Mouse (Mus musculus): ENCODE measurements around the gene Fmn2. TPM values are rescaled to one million over a fixed set of nuclear protein-coding genes. Genes with fewer than 3 reads are reported as not detected.

Gene Fmn2
- polyA plus RNA-seq, 1 experiment from 2014 or later = 0.10 TPM

- ATAC-seq = no peak
- 59% methylated on average over 6 of the region's 6 CpGs for WGBS (ENCODE audit: insufficient replicate concordance)
- no peak overlapping the region for H3K27ac ChIP-seq
Measured at GRCm38 (mm10) chr1:174759354-174759753, 257.7 kb downstream of the Fmn2 start.

GRCm38 (mm10) chr1:174765757-174766156, 264.1 kb downstream of the Fmn2 start:
- 37% methylated on average over 2 of the region's 2 CpGs for WGBS (ENCODE audit: insufficient replicate concordance)
- Histone ChIP-seq H3K27ac (no peak overlapping the region), H3K9ac (no peak overlapping the region), H3K9me3 (replicated peaks) (no peaks in the 10 kb centered on the region), H3K36me3 (no peaks in the 10 kb centered on the region), H3K4me2 (no peak overlapping the region), H3K4me3 (no peak overlapping the region), H3K27me3 (replicated peaks) (no peaks in the 10 kb centered on the region), H3K4me1 (no peaks in the 10 kb centered on the region)
- ATAC-seq = no peak

More at GRCm38 (mm10) chr1:174759354-174759753, 257.7 kb downstream of the Fmn2 start:
- H3K9ac ChIP-seq = no peak overlapping the region
- H3K4me2 ChIP-seq = no peak overlapping the region
- no peaks in the 10 kb centered on the region for H3K27me3 ChIP-seq (replicated peaks)
- H3K4me1 ChIP-seq = no peaks in the 10 kb centered on the region
- no peak overlapping the region for H3K4me3 ChIP-seq
- H3K36me3 ChIP-seq = no peaks in the 10 kb centered on the region
- no peaks in the 10 kb centered on the region for H3K9me3 ChIP-seq (replicated peaks)

GRCm38 (mm10) chr1:174766852-174767251, 265.2 kb downstream of the Fmn2 start:
- no peaks in the 10 kb centered on the region for H3K4me1 ChIP-seq
- H3K36me3 ChIP-seq = no peaks in the 10 kb centered on the region
- no peak for ATAC-seq
- H3K9ac ChIP-seq = no peak overlapping the region
- no peaks in the 10 kb centered on the region for H3K27me3 ChIP-seq (replicated peaks)
- no peak overlapping the region for H3K4me3 ChIP-seq
- H3K9me3 ChIP-seq (replicated peaks) = no peaks in the 10 kb centered on the region
- 75% methylated on average over 3 of the region's 3 CpGs for WGBS (ENCODE audit: insufficient replicate concordance)
- H3K27ac ChIP-seq = no peak overlapping the region
- H3K4me2 ChIP-seq = no peak overlapping the region

- no peak overlapping the region for H3K9ac ChIP-seq
- H3K4me2 ChIP-seq = no peak overlapping the region
- H3K27me3 ChIP-seq (replicated peaks) = no peaks in the 10 kb centered on the region
- no peak overlapping the region for H3K27ac ChIP-seq
- WGBS (ENCODE audit: insufficient replicate concordance) = 79% methylated on average over 4 of the region's 4 CpGs
- no peaks in the 10 kb centered on the region for H3K4me1 ChIP-seq
- no peak for ATAC-seq
- no peak overlapping the region for H3K4me3 ChIP-seq
- no peaks in the 10 kb centered on the region for H3K36me3 ChIP-seq
- no peaks in the 10 kb centered on the region for H3K9me3 ChIP-seq (replicated peaks)
Measured at GRCm38 (mm10) chr1:174771871-174772281, 270.3 kb downstream of the Fmn2 start.

GRCm38 (mm10) chr1:174781037-174781436, 279.4 kb downstream of the Fmn2 start:
- WGBS (ENCODE audit: insufficient replicate concordance) = 69% methylated on average over 4 of the region's 4 CpGs
- no peak overlapping the region for H3K4me2 ChIP-seq
- ATAC-seq = no peak

GRCm38 (mm10) chr1:174788617-174789016, 287.0 kb downstream of the Fmn2 start:
- no peaks in the 10 kb centered on the region for H3K27me3 ChIP-seq (replicated peaks)
- H3K4me2 ChIP-seq = no peak overlapping the region
- H3K27ac ChIP-seq = no peak overlapping the region
- no peak for ATAC-seq
- WGBS (ENCODE audit: insufficient replicate concordance) = 74% methylated on average over 2 of the region's 2 CpGs
- no peaks in the 10 kb centered on the region for H3K9me3 ChIP-seq (replicated peaks)
- H3K36me3 ChIP-seq = no peaks in the 10 kb centered on the region
- no peaks in the 10 kb centered on the region for H3K4me1 ChIP-seq
- no peak overlapping the region for H3K4me3 ChIP-seq
- H3K9ac ChIP-seq = no peak overlapping the region

More at GRCm38 (mm10) chr1:174781037-174781436, 279.4 kb downstream of the Fmn2 start:
- Histone ChIP-seq H3K4me3 (no peak overlapping the region), H3K9ac (no peak overlapping the region), H3K27ac (no peak overlapping the region), H3K36me3 (no peaks in the 10 kb centered on the region), H3K9me3 (replicated peaks) (no peaks in the 10 kb centered on the region), H3K27me3 (replicated peaks) (no peaks in the 10 kb centered on the region), H3K4me1 (no peaks in the 10 kb centered on the region)

GRCm38 (mm10) chr1:174811846-174812245, 310.2 kb downstream of the Fmn2 start:
- no peak for ATAC-seq

GRCm38 (mm10) chr1:174826562-174826961, 324.9 kb downstream of the Fmn2 start:
- H3K36me3 ChIP-seq = no peaks in the 10 kb centered on the region
- no peak overlapping the region for H3K4me2 ChIP-seq
- no peak for ATAC-seq
- H3K27ac ChIP-seq = no peak overlapping the region
- H3K9me3 ChIP-seq (replicated peaks) = no peaks in the 10 kb centered on the region
- WGBS (ENCODE audit: insufficient replicate concordance) = 51% methylated on average over 8 of the region's 8 CpGs
- H3K27me3 ChIP-seq (replicated peaks) = no peaks in the 10 kb centered on the region
- H3K9ac ChIP-seq = no peak overlapping the region
- H3K4me3 ChIP-seq = no peak overlapping the region
- H3K4me1 ChIP-seq = no peaks in the 10 kb centered on the region

More at GRCm38 (mm10) chr1:174811846-174812245, 310.2 kb downstream of the Fmn2 start:
- no peak overlapping the region for H3K9ac ChIP-seq
- 60% methylated on average over 4 of the region's 4 CpGs for WGBS (ENCODE audit: insufficient replicate concordance)
- H3K27ac ChIP-seq = no peak overlapping the region
- H3K4me3 ChIP-seq = no peak overlapping the region
- H3K36me3 ChIP-seq = no peaks in the 10 kb centered on the region
- no peaks in the 10 kb centered on the region for H3K4me1 ChIP-seq
- H3K9me3 ChIP-seq (replicated peaks) = no peaks in the 10 kb centered on the region
- H3K27me3 ChIP-seq (replicated peaks) = no peaks in the 10 kb centered on the region
- no peak overlapping the region for H3K4me2 ChIP-seq

- Histone ChIP-seq H3K9ac (no peak overlapping the region), H3K4me1 (no peaks in the 10 kb centered on the region), H3K4me2 (no peak overlapping the region), H3K27me3 (replicated peaks) (no peaks in the 10 kb centered on the region), H3K4me3 (no peak overlapping the region), H3K27ac (no peak overlapping the region), H3K9me3 (replicated peaks) (peaks cover 19% of the 10 kb centered on the region), H3K36me3 (no peaks in the 10 kb centered on the region)
- no peak for ATAC-seq
- WGBS (ENCODE audit: insufficient replicate concordance) = 84% methylated on average over 23 of the region's 23 CpGs
Measured at GRCm38 (mm10) chr1:174836861-174837260, 335.2 kb downstream of the Fmn2 start.

GRCm38 (mm10) chr1:174844786-174845185, 343.2 kb downstream of the Fmn2 start:
- H3K9ac ChIP-seq = no peak overlapping the region
- WGBS (ENCODE audit: insufficient replicate concordance) = 68% methylated on average over 6 of the region's 6 CpGs

GRCm38 (mm10) chr1:174856188-174856587, 354.6 kb downstream of the Fmn2 start:
- Histone ChIP-seq H3K4me2 (no peak overlapping the region), H3K27me3 (replicated peaks) (no peaks in the 10 kb centered on the region), H3K9me3 (replicated peaks) (0 out of 2 replicates have a peak, but pooled peaks cover 3% of the 10 kb centered on the region), H3K27ac (no peak overlapping the region), H3K9ac (no peak overlapping the region), H3K36me3 (no peaks in the 10 kb centered on the region), H3K4me1 (no peaks in the 10 kb centered on the region), H3K4me3 (no peak overlapping the region)
- 45% methylated on average over 2 of the region's 2 CpGs for WGBS (ENCODE audit: insufficient replicate concordance)
- ATAC-seq = no peak

More at GRCm38 (mm10) chr1:174844786-174845185, 343.2 kb downstream of the Fmn2 start:
- H3K4me1 ChIP-seq = no peaks in the 10 kb centered on the region
- no peak overlapping the region for H3K27ac ChIP-seq
- H3K4me3 ChIP-seq = no peak overlapping the region
- H3K27me3 ChIP-seq (replicated peaks) = no peaks in the 10 kb centered on the region
- H3K9me3 ChIP-seq (replicated peaks) = no peaks in the 10 kb centered on the region; the same call in 1 of the 2 replicates
- H3K36me3 ChIP-seq = no peaks in the 10 kb centered on the region
- no peak overlapping the region for H3K4me2 ChIP-seq
- no peak for ATAC-seq

GRCm38 (mm10) chr1:174860407-174861118, 358.9 kb downstream of the Fmn2 start:
- no peaks in the 10 kb centered on the region for H3K27me3 ChIP-seq (replicated peaks)
- 70% methylated on average over 10 of the region's 10 CpGs for WGBS (ENCODE audit: insufficient replicate concordance)
- 0 out of 2 replicates have a peak, but pooled peaks cover 3% of the 10 kb centered on the region for H3K9me3 ChIP-seq (replicated peaks)
- no peaks in the 10 kb centered on the region for H3K36me3 ChIP-seq
- no peaks in the 10 kb centered on the region for H3K4me1 ChIP-seq
- no peak overlapping the region for H3K27ac ChIP-seq
- H3K9ac ChIP-seq = no peak overlapping the region
- H3K4me3 ChIP-seq = no peak overlapping the region
- no peak for ATAC-seq
- H3K4me2 ChIP-seq = no peak overlapping the region
